Mouse (Mus musculus): Measurements from ENCODE around the gene Doc2a. TPM values are rescaled to one million over a fixed set of nuclear protein-coding genes. Genes with fewer than 3 reads are reported as not detected.

Doc2a gene
- polyA plus RNA-seq, 1 experiment from 2014 or later = 4.1 TPM

DNA sequence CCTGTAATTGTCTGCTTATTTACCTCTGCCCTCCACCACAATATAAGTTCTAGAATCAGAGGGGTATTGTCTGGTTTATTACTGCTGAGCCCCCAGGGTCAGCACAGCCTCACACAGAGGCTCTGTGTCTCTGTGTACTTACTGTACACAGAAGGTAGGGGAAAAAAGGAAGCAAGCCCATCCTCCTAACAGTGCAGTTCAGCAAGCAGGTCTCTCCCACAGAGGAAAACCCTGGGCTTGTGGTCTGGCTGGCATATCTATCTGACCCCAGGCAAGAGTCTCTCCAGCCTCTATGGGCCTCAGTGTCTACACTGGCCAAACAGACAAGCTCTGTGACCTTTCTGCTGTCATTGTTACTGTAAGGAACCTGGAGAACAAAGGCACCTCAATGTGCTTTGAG lies 43.5 kb upstream of the Doc2a start:
- no peaks in the 10 kb centered on the region for H3K36me3 ChIP-seq (ENCODE audit: control insufficient read depth, insufficient read depth, low read length)
- no peak overlapping the region for H3K4me2 ChIP-seq
- no peak for ATAC-seq (ENCODE audit: low FRiP score)
- no peaks in the 10 kb centered on the region for H3K9me3 ChIP-seq (ENCODE audit: control insufficient read depth, low read length)
- H3K4me3 ChIP-seq (ENCODE audit: low read depth, low read length) = no peak overlapping the region
- no peaks in the 10 kb centered on the region for H3K27me3 ChIP-seq (ENCODE audit: control insufficient read depth, insufficient read depth, low read length)
- H3K9ac ChIP-seq (ENCODE audit: low read length) = no peak overlapping the region
- peaks cover 20% of the 10 kb centered on the region for H3K4me1 ChIP-seq (ENCODE audit: control insufficient read depth, insufficient read depth, low read length)
- no peak for DNase-seq (ENCODE audit: low spot score, missing footprints)
- H3K27ac ChIP-seq (ENCODE audit: low read depth, low read length) = no peak overlapping the region

DNA sequence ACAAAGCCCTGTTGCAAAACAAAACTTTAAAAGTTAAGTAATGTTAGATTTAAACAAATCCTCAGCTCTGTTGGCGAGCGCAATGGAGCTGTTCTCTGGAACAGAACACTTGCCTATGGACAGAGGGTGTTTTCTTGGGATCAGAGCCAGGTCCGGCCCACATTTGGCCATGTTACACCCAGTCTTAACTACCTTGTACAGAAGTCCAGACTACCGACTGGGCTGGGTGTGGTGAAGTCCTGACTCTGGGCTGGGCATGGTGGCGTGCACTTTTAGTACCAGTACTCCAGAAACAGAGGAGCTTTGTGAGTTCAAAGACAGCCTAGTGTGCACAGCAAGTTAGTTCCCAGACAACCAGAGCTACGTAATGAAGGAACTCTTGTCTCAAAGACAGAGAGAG lies 40.3 kb upstream of the Doc2a start:
- 93% methylated on average over 6 of the region's 6 CpGs for WGBS
- H3K4me2 ChIP-seq = no peak overlapping the region
- no peaks in the 10 kb centered on the region for H3K36me3 ChIP-seq (ENCODE audit: control insufficient read depth, insufficient read depth, low read length)
- no peak overlapping the region for H3K27ac ChIP-seq (ENCODE audit: low read depth, low read length)
- peaks cover 15% of the 10 kb centered on the region for H3K4me1 ChIP-seq (ENCODE audit: control insufficient read depth, insufficient read depth, low read length)
- no peak overlapping the region for H3K4me3 ChIP-seq (ENCODE audit: low read depth, low read length)
- H3K9me3 ChIP-seq (ENCODE audit: control insufficient read depth, low read length) = no peaks in the 10 kb centered on the region
- ATAC-seq (ENCODE audit: low FRiP score) (no peak), DNase-seq (ENCODE audit: low spot score, missing footprints) (peak; percentile 51)
- H3K9ac ChIP-seq (ENCODE audit: low read length) = peak overlapping the region; percentile 88; the same call in 1 of the 2 replicates
- H3K27me3 ChIP-seq (ENCODE audit: control insufficient read depth, insufficient read depth, low read length) = no peaks in the 10 kb centered on the region

- Histone ChIP-seq H3K9ac (ENCODE audit: low read length) (peak overlapping the region; percentile 88; the same call in 1 of the 2 replicates), H3K27me3 (ENCODE audit: control insufficient read depth, insufficient read depth, low read length) (no peaks in the 10 kb centered on the region), H3K27ac (ENCODE audit: low read depth, low read length) (no peak overlapping the region), H3K36me3 (ENCODE audit: control insufficient read depth, insufficient read depth, low read length) (no peaks in the 10 kb centered on the region), H3K9me3 (ENCODE audit: control insufficient read depth, low read length) (no peaks in the 10 kb centered on the region), H3K4me1 (ENCODE audit: control insufficient read depth, insufficient read depth, low read length) (peaks cover 15% of the 10 kb centered on the region), H3K4me3 (ENCODE audit: low read depth, low read length) (no peak overlapping the region), H3K4me2 (peak overlapping the region; percentile 87)
- 89% methylated on average over 4 of the region's 4 CpGs for WGBS
- ATAC-seq (ENCODE audit: low FRiP score) (no peak), DNase-seq (ENCODE audit: low spot score, missing footprints) (peak; percentile 35)
Observed at GRCm38 (mm10) chr7:126807405-126807804, 39.8 kb upstream of the Doc2a start.

DNA sequence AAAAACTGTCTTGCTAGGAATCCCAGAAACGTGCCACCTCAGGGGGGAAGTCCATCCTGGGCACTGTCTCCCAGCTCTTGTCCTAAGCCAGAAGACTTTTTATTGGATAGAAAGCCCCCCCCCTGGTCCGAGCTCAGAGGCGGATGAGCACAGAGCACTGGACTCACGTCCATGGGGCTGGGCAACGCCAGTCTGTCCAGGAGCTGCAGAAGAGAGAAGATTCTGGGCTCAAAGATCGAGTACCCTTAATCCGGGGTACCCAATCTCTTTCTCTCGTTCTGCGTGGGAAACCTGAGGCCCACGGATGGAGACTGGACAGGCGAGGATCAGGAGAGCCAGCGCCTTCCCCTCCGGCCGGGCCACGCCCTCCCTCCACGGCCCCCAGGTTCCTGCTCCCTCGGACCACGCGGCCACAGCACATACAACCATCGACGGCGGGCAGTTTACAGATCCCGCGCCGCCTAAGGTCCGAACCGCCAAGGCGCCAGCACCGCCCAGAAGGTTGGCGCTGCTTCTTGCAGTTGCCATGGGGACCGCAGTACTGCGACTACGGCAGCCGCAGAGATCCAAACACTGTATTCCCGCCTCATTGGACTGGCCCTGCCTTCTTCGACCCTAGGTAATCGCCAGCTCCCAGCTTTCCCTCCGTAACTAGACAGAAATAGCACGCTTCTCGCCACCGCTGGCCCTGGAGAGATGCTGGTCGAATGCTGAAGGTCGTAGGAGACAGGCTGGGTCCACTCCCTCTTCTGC lies 38.3 kb upstream of the Doc2a start:
- peak overlapping the region; percentile 64 for H3K4me3 ChIP-seq (ENCODE audit: low read depth, low read length)
- peak overlapping the region; percentile 87 for H3K4me2 ChIP-seq
- H3K36me3 ChIP-seq (ENCODE audit: control insufficient read depth, insufficient read depth, low read length) = no peaks in the 10 kb centered on the region
- H3K27ac ChIP-seq (ENCODE audit: low read depth, low read length) = peak overlapping the region; percentile 45
- H3K9me3 ChIP-seq (ENCODE audit: control insufficient read depth, low read length) = no peaks in the 10 kb centered on the region
- DNase-seq (ENCODE audit: low spot score, missing footprints) (peak; percentile 95), ATAC-seq (ENCODE audit: low FRiP score) (peak; percentile 93)
- peaks cover 15% of the 10 kb centered on the region for H3K4me1 ChIP-seq (ENCODE audit: control insufficient read depth, insufficient read depth, low read length)
- WGBS = 0% methylated on average over 38 of the region's 43 CpGs
- no peaks in the 10 kb centered on the region for H3K27me3 ChIP-seq (ENCODE audit: control insufficient read depth, insufficient read depth, low read length)
- H3K9ac ChIP-seq (ENCODE audit: low read length) = peak overlapping the region; percentile 88

DNA sequence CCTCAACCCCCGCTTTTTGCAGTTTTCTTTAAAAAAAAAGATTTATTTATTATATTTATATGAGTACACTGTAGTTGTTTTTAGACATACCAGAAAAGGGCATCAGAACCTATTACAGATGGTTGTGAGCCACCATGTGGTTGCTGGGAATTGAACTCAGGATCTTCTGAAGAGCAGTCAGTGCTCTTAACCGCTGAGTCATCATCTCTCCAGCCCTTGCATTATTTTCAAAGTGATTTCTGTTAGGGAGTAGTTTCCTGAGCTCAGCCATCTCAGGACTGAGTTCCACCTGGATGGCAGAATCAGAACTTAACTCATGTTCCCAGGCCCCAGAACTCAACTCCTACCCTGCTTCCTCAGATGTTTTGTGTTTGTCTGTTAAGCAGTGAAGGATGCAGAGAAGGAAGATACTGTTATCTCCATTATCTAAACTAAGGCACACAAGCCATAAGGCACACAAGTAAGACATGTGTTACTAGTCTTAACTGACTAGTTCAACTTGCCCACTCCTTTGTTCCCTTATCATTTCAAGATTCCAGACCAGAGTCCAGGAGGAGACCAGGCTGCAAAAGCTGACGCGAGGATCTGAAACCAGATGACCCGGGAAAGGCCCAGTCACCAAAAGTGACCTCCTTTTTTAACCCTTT lies 37.4 kb upstream of the Doc2a start:
- DNase-seq (ENCODE audit: low spot score, missing footprints) (peak; percentile 84), ATAC-seq (ENCODE audit: low FRiP score) (no peak)
- Histone ChIP-seq H3K27ac (ENCODE audit: low read depth, low read length) (no peak overlapping the region), H3K36me3 (ENCODE audit: control insufficient read depth, insufficient read depth, low read length) (no peaks in the 10 kb centered on the region), H3K4me1 (ENCODE audit: control insufficient read depth, insufficient read depth, low read length) (peaks cover 15% of the 10 kb centered on the region), H3K9me3 (ENCODE audit: control insufficient read depth, low read length) (no peaks in the 10 kb centered on the region), H3K4me3 (ENCODE audit: low read depth, low read length) (no peak overlapping the region), H3K27me3 (ENCODE audit: control insufficient read depth, insufficient read depth, low read length) (no peaks in the 10 kb centered on the region), H3K4me2 (peak overlapping the region; percentile 87; the same call in 1 of the 2 replicates), H3K9ac (ENCODE audit: low read length) (peak overlapping the region; percentile 88)
- WGBS = 74% methylated on average over 5 of the region's 5 CpGs

DNA sequence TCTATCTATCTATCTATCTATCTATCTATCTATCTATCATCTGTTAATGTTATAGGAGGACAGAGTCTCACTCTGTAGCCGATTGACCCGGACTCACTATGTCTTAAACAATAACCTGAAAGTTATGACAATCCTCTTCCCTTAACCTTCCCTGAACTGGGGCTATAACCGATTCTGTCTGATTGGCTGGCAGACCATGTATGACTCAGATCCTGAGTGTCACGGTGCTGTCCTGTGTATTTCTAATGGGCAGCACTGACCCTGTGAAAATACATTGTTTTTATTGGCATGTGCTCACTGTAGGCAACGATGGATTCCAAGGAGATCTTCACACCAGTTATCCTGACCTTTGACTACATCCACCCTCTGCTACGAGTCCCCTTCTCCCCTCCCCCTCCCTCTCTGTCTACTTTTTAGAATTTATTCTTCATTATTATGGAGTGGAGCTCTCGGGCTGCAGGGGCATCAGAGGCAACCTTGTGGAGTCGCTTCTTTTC lies 31.4 kb upstream of the Doc2a start:
- Histone ChIP-seq H3K9me3 (ENCODE audit: control insufficient read depth, low read length) (no peaks in the 10 kb centered on the region), H3K36me3 (ENCODE audit: control insufficient read depth, insufficient read depth, low read length) (no peaks in the 10 kb centered on the region), H3K27me3 (ENCODE audit: control insufficient read depth, insufficient read depth, low read length) (no peaks in the 10 kb centered on the region; the same call in 1 of the 2 replicates), H3K4me2 (no peak overlapping the region), H3K27ac (ENCODE audit: low read depth, low read length) (no peak overlapping the region), H3K4me3 (ENCODE audit: low read depth, low read length) (no peak overlapping the region), H3K4me1 (ENCODE audit: control insufficient read depth, insufficient read depth, low read length) (no peaks in the 10 kb centered on the region), H3K9ac (ENCODE audit: low read length) (no peak overlapping the region)
- DNase-seq (ENCODE audit: low spot score, missing footprints) (no peak), ATAC-seq (ENCODE audit: low FRiP score) (no peak)
- 62% methylated on average over 8 of the region's 8 CpGs for WGBS

DNA sequence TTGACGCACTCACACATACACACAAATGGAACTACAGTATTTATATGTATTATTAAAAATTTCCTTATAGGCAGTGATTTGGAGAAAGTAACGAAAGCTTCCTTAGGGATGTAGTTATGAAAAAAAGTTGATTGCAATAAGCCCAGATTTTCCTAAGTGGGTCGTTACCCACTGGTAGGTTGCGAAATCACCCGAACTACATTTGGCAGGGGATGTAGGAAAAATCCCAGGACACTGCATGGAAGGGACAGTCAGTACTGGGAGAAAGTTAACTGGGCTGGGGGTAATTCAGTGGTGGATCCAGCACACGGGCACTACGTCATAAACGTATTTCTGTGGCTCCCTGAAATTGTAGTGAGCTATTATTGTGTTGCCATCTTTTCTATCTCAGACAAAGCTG lies 30.7 kb upstream of the Doc2a start:
- H3K4me2 ChIP-seq = no peak overlapping the region
- H3K9ac ChIP-seq (ENCODE audit: low read length) = no peak overlapping the region
- DNase-seq (ENCODE audit: low spot score, missing footprints) (no peak), ATAC-seq (ENCODE audit: low FRiP score) (no peak)
- H3K36me3 ChIP-seq (ENCODE audit: control insufficient read depth, insufficient read depth, low read length) = no peaks in the 10 kb centered on the region
- H3K9me3 ChIP-seq (ENCODE audit: control insufficient read depth, low read length) = no peaks in the 10 kb centered on the region
- no peak overlapping the region for H3K27ac ChIP-seq (ENCODE audit: low read depth, low read length)
- H3K4me1 ChIP-seq (ENCODE audit: control insufficient read depth, insufficient read depth, low read length) = no peaks in the 10 kb centered on the region
- WGBS = 94% methylated on average over 8 of the region's 8 CpGs
- no peak overlapping the region for H3K4me3 ChIP-seq (ENCODE audit: low read depth, low read length)
- H3K27me3 ChIP-seq (ENCODE audit: control insufficient read depth, insufficient read depth, low read length) = no peaks in the 10 kb centered on the region; the same call in 1 of the 2 replicates

DNA sequence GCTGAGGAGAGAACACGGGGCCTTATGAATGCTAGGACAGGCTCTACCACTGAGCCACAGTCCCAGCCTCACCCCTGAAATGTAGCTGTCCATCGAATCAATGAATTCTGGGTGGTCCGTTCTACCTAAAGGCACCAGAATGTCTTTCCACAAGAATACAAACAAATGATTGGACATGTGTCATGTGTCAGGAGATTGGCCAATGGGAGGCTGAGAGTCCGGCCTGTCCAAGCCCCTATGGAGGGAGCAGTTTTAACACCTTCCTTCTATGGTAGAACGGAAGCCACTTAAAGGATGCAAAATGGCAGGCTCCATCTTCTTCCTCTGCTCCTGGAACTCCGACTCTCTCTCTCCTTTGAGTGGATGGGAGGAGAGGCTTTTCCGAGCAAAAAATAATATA lies 29.6 kb upstream of the Doc2a start:
- no peaks in the 10 kb centered on the region for H3K9me3 ChIP-seq (ENCODE audit: control insufficient read depth, low read length)
- no peak overlapping the region for H3K9ac ChIP-seq (ENCODE audit: low read length)
- H3K36me3 ChIP-seq (ENCODE audit: control insufficient read depth, insufficient read depth, low read length) = no peaks in the 10 kb centered on the region
- WGBS = 83% methylated on average over 7 of the region's 7 CpGs
- DNase-seq (ENCODE audit: low spot score, missing footprints) (no peak), ATAC-seq (ENCODE audit: low FRiP score) (no peak)
- H3K27ac ChIP-seq (ENCODE audit: low read depth, low read length) = no peak overlapping the region
- H3K4me1 ChIP-seq (ENCODE audit: control insufficient read depth, insufficient read depth, low read length) = peaks cover 6% of the 10 kb centered on the region
- H3K27me3 ChIP-seq (ENCODE audit: control insufficient read depth, insufficient read depth, low read length) = peaks cover 2% of the 10 kb centered on the region
- H3K4me3 ChIP-seq (ENCODE audit: low read depth, low read length) = no peak overlapping the region
- no peak overlapping the region for H3K4me2 ChIP-seq

GRCm38 (mm10) chr7:126818818-126819217 lies 28.4 kb upstream of the Doc2a start:
- Histone ChIP-seq H3K27ac (ENCODE audit: low read depth, low read length) (no peak overlapping the region), H3K4me2 (no peak overlapping the region), H3K9me3 (ENCODE audit: control insufficient read depth, low read length) (no peaks in the 10 kb centered on the region), H3K9ac (ENCODE audit: low read length) (no peak overlapping the region), H3K4me1 (ENCODE audit: control insufficient read depth, insufficient read depth, low read length) (peaks cover 11% of the 10 kb centered on the region), H3K36me3 (ENCODE audit: control insufficient read depth, insufficient read depth, low read length) (no peaks in the 10 kb centered on the region), H3K27me3 (ENCODE audit: control insufficient read depth, insufficient read depth, low read length) (peaks cover 2% of the 10 kb centered on the region), H3K4me3 (ENCODE audit: low read depth, low read length) (no peak overlapping the region)
- WGBS = 32% methylated on average over 1 of the region's 1 CpGs
- ATAC-seq (ENCODE audit: low FRiP score) (no peak), DNase-seq (ENCODE audit: low spot score, missing footprints) (peak; percentile 45)

All from midbrain, embryonic 11.5 days (tissue).